Mouse (Mus musculus): ENCODE results near the gene Il17c.
A peak's percentile ranks its signal among the peaks of the same experiment; 100 is the strongest.

Il17c gene

DNA sequence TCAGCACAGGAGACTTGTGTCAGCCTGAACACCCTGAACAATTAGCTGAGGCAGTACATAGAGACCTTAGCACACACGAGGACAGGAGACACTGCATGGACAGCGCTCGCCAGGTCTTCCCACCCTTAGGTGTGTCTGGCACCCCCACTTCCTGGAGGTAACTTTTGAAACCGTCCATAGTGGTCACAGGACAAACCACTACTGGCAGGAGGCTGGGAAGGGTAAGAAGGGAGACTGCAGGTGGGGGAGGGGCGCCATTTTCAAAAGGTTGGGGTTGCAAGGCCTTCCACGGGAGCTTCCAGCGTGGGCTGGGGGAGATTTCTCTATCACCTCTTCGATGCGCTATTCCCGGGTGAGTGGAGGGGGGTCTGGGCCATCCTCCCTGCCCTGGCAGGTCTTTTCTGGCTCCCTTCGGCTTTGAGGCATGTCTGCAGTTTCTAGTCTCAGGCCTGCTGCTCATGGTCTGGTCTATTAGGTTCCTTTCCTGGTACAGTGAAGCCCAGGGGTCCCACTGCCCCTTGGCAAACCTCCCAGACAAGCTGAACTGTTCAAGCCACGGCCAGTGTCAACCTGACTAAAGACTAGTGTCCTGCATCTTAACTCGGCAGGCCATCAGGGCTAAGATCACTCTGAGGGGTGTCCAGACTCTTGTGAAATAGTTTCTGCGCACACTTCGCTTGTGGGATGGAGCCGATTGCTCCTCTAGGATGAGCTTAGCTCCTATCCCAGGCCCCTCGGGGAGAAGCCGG, 10.0 kb downstream of the Il17c start:
- peak; percentile 53 for DNase-seq

DNA sequence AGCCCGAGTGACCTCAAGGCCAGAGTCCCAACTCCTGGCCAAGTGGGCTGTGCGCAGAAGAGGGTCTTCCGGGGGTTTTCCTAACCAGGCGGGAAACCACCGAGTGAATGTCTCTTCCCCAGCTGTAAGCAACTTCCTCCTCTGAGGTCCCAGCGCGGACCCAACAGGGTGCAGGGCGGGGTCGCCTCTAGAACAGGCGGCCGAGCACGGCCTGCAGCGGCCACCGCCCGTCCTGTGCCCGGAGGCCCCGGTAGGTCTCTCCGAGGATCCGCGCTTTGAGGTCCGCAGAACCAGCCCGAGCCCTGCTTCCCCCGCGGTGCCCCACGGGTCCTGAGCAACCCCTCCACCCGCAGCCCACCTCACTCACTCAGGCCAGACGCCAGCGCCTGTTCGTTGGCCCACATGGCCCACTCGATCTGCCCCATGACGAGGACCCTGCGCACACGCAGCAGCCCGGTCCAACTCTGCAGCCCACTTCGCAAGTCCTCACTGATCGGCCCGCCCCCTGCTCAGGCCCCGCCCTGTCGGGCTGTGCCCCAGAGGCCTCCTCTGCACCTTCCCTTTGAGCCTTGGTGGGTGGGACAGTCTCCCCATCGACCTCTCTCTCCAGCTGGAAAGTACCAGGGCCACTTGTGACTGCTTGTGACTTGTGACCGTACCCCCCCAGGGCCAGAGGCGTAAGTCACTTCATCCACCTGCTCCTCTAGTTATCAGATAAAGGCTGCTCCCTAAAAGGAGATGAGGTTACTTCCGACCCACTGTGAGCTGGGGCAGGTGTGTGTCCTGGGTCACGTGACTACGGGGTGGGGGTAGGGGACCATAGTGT, 10.8 kb downstream of the Il17c start, which contains the start of gene Cyba:
Gene Cyba (minus strand): TSS at position 488 of the 826 bp plus-strand sequence.
- peak; percentile 89 for DNase-seq

DNA sequence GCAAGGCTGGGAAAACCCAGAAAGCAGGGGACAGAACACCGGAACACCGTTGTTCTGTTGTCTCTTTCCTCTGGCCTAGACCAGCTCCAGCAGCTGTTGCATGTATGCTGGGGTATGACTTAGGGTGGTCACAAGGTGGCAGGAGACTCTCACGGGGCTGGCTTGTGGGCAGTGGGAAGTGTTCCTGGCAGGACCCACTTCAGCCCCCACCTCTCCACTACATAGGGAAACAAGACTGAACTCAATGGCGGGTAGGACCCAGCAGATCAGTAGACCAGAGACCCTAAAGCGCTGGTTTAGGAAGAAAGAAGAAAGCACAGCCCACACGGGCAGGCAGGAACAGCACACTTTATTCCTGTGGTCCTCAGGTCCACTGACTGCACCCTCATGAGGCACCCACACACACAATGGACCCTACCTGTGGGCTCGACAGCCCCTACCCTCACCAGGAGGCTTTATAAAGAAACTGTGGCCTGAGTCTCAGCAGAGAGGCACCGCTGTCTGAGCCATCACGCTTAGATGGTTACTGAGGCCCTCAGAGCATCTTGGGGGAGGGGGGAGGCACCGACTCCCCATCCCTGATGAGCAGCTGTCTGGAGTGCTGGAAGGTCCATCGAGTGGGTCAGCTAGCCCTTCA, 11.6 kb downstream of the Il17c start:
- DNase-seq, result no peak

DNA sequence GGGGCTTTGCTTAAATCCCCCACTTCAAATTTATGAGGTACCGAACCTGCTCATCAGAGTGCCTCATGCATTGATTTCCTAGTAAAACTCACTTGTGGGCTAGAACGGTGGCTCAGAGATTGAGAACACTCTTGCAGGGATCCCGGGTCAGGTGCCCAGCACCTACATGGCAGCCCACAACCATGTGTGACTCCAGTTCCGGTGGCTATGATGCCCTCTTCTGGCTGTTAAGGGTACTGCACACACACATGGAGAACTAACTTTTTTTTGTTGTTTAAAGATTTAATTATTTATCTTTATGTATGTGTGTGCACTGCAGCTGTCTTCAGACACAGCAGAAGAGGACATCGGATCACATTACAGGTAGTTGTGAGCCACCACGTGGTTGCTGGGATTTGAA, 13.6 kb downstream of the Il17c start:
- DNase-seq, result no peak

DNA sequence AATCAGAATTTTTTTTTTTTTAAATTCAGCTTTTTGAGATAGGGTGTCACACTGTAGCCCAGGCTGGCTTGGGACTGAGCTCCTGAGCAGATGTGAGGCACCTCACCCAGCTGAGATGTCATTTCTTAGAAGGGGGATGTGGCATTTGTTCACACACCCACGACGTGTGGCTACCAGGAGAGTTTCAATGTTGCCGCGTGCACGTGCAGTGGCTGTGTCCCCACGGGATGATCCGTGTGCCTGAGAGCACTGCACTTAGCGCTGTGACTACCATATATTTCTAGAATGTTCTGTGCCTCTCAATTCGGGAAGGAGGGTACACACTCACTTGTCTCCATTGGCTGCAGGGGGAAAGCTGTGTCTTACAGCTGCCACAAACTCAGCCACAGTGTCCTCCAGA, 14.3 kb downstream of the Il17c start:
- DNase-seq, result no peak

DNA sequence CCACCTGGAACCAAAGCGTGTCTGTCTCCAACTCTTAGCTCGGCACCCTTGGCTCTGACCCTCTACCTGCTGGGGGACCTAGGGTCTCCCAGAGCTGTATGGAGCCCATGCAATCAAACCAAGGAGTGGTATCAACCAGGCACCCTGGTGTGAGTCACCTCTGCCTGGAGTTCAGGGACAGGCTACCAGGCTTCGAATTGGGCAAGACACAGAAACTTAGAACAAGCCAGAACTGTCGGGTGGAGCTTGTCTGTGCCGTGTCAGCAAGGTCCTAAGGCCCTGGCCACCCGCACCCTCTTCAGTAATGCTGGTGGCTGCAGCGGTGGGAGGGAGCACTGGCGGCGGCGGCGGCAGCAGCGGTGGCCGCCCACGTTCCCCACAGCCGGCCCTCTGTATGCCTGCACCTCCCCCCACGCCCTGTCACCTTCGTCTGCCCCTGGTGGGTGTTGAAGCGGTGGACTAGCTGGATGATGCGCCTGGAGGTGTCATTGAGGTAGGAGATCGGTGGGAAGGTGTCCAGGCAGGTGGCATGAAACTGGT, 14.8 kb downstream of the Il17c start:
- DNase-seq, result no peak

DNA sequence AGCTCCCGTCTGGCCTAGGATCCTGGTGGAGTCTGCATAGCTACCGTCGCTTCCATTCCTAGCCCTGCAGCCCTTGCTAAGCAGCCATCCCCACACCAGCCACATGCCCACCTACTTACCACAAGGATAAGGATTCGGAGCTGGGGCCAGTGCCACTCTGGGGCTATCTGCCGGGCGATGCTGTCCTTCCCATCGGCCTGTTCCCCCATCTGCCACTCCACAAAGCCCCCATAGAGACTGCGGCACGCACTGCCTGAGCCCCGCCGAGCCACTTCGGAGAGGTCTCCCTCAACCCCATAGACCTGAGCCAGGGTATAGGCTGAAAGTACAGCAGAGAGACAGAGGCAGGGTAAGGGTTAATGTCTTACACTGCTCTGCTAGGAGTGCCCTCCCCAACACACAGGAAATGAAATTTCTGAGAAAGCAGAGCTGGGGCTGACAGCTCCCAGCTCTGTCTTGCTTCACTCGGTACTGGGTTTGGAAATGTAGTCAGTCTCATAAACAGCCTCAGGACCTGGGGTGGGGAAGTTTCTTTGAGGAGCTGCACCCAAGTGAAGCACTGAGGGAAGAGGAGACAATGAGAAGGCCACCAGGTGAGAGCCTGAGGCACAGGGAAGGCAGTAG, 16.0 kb downstream of the Il17c start:
- peak; percentile 37 for DNase-seq

DNA sequence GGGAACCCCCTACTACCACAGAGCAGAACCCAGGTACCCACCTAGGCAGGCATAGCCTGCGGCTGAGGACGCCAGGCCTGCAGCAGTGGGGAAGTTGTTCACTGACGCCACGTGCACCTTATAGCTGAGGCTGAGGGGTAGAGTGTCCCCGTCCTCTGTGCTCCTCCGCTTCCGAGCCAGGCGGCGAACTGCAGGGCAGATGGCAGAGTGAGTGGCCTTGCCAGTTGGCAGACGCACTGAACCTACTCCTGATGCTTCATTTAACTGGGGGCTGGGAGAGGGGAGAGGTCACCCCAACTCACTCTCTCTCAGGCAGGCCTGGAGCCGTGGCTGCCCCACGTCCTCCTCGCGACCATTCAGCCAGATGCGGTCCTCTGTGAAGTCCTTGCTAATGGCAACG, 17.5 kb downstream of the Il17c start:
- no peak for DNase-seq

DNA sequence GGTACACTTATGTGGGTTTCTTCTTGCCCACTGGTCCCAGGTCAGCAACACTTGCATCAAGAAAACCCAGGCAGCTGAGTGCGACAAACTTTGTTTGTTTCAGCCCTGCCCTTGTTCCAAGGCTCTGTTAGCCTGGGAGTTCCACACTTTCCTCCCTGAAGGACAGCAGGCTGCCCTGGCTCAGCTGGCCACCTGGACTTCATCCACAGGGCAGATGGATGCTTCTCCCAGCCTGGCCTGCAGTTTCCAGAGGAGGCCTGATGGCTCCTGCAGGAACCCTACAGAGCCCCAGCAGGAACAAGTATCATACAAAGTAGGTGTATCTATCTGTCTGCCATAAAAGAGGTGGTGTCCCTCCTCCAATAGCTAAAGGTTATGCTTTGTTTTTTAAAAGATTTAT, 19.5 kb downstream of the Il17c start:
- no peak for DNase-seq

DNA sequence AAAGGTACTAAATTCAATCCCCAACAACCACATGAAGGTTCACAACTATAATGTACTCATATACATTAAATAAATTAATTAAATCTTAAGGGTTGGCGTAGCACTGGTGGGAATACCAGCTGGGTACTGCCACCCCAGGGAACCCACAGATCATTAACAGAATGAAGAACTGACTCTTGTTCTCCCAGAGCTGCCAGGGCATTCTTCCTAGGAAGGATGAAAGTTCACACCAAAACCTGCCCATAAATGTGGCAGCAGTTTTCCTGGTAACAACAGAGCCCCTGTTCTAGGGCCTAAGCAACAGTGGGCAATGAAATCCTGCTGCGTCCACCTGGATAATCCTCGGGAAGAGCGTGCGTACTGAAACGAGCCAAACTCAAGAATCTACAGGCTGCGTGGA, 20.5 kb downstream of the Il17c start:
- no peak for DNase-seq

DNA sequence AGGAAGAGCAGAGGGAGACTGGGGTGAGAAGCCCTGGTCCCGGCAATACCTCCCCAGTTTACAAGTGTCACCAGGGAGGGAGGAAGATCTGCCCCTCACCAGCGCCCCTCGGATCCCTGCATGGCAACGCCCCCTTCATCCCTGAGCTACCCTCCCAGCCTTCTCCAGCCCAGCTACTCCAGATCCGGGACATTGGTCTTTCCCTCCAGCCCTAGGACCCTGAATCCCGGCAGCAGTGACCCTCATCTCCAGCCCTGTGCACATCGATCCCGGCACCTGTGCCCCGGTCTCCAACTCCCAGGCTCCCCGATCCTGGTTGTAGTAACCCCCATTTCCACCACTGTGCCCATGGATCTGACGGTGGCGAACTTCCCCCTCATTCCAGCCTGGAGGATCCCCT, 21.0 kb downstream of the Il17c start:
- no peak for DNase-seq

DNA sequence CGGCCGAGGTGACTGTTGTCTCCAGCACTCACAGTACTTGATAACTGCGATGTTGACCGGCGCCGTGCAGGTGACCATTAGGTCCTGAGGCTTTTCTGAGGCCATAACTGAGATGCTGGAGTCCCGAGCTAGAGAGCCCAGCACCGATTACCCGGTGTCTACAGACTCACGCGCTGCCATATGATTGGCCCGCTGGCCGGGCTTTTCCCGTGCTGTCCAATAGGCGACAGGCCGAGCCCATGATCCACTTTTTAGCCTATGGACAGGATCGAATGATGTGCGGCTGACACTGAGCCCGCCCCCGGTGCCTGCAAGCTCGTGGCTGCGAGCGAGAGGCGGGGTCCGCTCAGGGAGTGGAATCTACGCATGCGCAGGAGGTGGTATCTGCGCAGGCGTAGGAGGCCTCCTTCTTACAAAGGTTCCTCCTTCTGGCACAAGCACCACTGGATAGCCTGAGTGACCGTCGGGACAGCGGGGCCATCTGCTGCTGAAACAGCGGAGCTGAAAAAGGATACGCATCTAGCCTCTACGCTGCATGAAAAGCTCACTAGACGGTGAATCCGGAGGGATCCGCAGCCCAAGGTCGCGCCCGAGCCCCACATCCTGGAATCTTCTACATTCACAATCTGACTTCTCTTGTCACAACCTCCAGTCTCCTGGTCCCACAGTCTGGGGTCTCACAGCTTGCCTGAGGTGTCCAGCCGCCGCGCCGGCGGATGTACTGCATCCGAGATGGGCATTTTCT, 21.6 kb downstream of the Il17c start, which contains the start of gene Mvd:
Gene Mvd (minus strand): TSS at position 161 of the 745 bp plus-strand sequence.
- peak; percentile 97 for DNase-seq

DNA sequence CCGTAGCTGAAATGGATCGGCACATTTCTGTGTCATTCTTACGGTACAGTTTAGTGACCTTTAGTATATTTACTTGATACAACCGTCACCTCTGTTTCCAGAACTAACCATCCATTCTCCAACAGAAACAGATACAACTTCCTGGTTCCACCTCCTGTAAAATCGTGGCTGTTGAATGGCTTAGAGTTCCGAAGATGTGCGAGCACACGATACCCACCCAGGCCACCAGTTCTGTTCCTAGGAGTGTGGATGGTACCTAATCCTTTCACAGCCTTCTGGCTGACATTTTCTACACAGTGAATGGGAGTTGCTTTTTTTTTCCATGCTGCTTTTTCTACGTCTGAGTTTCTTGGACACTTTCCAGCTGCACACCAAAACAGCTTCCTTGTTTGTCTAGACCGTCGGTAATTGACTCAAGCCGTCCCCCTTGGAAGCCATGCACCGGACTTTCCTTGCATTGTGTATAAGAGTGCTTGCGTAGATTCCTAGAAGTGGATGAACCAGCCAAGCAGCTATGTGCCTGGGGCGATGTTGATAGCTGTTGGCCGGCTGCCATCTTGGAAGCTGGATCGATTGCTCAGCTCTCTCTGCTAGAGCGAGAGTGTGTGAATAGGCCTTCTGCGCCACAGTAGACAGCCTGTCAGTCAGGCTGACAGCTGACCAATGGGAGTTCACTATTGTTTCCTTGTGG, 22.4 kb downstream of the Il17c start:
- DNase-seq, result peak; percentile 49

DNA sequence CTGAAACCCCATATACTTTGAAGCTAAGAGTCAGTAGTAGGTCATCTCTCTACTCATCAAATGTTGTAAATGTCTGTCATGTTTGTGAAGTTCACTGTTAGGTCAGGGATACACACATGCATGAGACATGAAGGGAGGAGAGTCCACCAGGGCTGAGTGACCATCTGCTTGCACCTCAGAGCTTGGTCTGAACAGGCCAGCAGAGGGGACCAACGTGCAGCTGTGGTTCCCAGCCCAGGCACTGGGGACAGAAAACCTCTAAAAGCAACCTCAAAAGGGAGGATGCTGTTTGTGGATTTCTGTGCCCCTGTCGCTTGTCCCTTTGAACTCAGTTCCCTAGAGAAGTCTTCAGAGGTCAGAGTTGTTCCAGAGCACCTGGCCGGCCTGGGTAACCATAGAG, 23.4 kb downstream of the Il17c start:
- DNase-seq, result no peak

DNA sequence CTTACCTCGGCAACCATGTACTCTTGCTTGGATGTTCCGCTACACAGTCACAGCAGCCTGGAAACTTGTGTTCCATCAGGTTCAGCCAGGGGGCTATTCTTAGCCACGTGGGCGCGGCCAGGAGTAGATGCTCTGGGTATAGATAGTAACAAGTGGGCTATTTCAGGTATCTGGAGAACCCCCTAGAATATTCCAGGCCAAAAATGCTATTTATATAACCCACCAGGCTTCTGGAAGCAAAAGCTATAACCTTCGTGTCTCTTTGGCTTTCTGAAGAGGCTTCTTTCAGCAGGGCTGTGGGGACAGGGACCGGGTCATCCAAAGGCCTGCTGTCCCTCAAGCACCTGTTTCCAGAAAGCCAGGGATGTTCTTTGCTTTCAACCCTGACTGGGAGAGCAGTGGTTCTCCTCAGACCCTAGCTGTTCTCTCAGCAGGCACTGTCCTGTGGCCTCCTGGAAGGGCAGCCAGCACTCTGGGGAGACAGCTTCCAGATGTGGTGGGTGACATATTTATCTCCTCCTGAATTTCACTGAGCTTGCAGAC, 29.4 kb downstream of the Il17c start:
- no peak for DNase-seq

DNA sequence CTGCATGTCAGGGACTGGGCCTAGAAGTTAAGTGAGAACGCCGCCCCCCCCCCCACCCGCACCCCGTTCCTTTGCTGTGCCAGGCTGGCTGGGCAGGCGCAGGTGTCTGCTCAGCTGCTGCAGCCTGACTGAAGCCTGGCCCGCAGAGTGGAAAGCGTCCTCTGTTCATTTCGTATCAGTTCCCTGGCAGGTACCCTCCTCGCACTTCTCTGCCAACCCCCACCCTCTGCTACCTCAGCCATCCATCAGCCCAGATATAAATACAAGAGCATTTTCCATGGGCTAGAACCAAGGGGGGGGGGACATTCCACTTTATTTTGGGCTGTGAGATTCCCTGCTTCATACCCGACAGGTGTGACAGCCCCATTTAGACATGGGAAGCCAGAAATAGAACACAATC, 30.3 kb downstream of the Il17c start:
- DNase-seq, result no peak

DNA sequence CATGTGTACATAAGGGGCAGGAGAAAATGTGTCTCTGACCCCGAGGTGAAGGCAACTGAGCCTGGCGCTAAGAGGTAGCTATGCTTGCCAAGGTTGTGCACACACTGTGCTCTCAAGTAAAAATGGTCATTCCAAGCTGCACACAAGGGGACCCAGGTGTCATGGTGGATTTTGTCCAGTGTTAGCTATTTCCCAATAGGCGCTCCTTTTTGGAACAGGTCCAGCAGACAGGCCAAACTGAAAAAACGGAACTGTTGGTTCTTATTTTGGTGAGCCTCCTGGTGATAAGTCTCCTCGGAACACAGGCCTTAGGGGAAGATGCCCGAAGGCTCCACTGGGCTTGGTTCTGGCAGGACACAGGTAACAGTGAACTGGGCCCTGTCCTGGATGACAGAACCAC, 32.6 kb downstream of the Il17c start:
- DNase-seq, result no peak

DNA sequence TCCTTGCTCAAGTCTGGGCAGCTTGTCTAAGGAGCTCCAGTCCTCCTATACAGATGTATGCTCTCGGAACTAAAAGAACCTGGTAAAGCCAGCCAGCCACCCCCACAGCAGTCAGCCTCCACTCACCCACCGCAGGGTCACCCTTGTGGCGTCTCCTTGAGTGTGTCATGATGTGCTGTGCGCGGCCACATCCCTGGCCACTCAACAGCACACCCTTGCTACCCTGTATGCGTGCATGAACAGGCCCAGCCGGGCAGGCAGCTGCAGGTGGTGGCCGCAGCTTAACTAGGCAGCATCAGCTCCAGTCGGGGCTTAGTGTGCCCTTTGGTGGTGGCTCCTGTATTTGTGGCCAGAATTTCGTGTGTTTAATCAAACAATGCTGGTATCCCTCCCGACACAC, 35.4 kb downstream of the Il17c start:
- no peak for DNase-seq

DNA sequence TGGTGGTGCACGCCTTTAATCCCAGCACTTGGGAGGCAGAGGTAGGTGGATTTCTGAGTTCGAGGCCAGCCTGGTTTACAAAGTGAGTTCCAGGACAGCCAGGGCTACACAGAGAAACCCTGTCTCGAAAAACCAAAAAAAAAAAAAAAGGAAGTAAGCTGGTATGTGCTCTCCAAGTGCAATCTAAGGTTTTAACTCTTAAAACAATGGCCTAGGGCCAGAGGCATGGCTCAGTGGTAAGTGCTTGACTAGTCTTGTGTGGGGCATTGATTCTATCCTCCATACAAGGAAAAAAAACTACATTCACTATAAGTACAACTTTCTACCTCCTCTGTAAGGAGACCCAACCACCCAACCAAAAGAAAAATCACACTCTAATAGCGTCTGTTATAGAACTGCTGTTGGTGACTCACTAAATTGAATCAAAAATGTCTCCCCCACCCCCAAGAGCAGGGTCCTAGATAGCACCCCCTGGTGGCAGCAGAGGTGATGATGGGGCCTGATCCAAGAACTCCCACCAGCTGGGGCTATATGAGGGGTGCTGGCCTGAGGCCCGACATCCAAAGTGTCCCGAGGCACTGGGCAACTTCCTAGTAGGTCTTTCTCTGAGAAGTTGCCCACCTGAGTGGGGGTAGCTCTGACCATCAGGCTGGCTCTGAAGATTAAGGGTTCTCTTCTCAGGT, 37.5 kb downstream of the Il17c start:
- peak; percentile 83 for DNase-seq

DNA sequence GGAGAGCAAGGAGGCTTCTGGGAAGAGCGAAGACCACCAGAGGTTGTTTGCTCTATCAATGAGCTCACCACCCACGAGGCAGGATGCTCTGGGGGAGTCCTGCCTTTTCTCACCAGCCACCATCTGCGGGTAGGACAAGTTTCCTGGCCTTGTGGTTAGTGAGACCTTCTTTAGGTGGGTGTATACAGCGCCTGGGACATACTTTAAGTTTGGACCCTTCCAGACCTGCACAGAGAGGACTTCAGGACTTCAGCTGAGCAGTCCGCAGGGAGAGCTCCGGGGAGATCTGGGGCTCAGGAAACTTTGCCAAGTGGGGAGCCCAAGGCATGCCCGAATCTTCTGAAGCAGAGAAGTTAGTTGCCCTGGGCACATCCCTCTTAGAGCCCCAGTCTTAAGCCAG, 38.2 kb downstream of the Il17c start:
- peak; percentile 57 for DNase-seq
